Mouse (Mus musculus): Measurements from ENCODE around the gene Vps37b. TPM values are rescaled to one million over a fixed set of nuclear protein-coding genes. Genes with fewer than 3 reads are reported as not detected.

The Vps37b gene
- 36.6 and 39.3 TPM in 2 replicates for polyA plus RNA-seq (2012; rRNA removed)

DNA sequence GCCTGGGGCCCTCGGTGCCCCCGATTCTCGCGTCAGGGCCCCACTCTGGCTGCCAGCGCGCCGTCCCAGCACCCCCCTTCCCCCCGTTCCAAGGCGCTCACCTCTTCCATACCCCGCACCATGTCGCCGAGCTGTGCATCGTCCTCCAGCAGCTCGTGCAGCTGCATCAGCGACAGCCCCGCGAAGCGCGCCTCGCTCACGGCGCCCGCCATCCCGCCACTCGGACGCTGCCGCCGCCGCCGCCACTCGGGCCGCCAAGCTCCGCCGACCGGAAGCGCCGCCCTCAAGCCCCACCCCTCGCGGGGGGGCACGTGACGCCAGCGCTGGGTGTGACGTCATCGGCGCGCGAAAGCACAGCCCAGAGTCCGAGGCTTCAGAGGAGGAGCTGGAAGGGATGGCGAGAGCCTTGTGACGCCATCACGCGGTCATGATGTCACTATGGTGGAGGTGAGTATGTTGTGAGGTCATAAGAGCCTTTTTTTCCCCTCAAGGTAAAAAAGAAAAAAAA lies at the start of gene Vps37b:
Gene Vps37b, minus strand, starts transcription at position 270 of the 508 bp plus-strand sequence.
- WGBS, result under 1% methylated on average over 52 of the region's 52 CpGs
- Histone ChIP-seq H3K4me1 (ENCODE audit: control insufficient read depth, insufficient read depth, low read length) (peaks cover 7% of the 10 kb centered on the region), H3K4me3 (replicated peaks; ENCODE audit: extremely low read depth, low read depth, low read length) (peak within 1 kb of the TSS; percentile 95)
- DNase-seq, result peak; percentile 89
- TF ChIP-seq CTCF (IDR thresholded peaks at IDR 0.05; ENCODE audit: insufficient read depth, low read length) (no peak), POLR2A (IDR thresholded peaks at IDR 0.05; ENCODE audit: borderline replicate concordance, extremely low read depth, low read depth, low read length) (peak; percentile 89)

DNA sequence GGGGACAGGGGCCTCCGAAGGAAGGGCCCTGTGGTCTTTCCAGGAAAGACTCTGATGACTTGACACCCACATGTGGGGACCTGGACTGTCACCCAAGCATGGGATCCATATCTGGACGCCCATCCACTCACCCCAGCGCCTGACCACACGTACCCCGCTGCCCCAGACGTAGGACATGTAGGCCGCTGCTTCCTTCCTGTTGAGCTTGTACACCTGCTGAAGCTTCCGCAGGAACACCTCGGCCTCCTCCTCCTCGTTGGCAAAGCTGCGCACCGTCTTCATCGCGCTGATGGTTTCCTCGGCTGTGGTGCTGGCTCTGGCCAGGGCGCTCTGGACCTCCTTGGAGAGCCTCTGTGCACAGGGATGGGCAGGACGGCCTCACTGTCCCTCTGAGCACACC lies 47.8 kb upstream of the Vps37b start:
- no peak for TF ChIP-seq POLR2A (IDR thresholded peaks at IDR 0.05; ENCODE audit: borderline replicate concordance, extremely low read depth, low read depth, low read length)
- TF ChIP-seq CTCF (IDR thresholded peaks at IDR 0.05; ENCODE audit: insufficient read depth, low read length), result no peak
- no peak for DNase-seq
- no peak overlapping the region for H3K4me3 ChIP-seq (replicated peaks; ENCODE audit: extremely low read depth, low read depth, low read length)
- WGBS, result 85% methylated on average over 17 of the region's 17 CpGs
- 0 out of 2 replicates have a peak, but pooled peaks cover 2% of the 10 kb centered on the region for H3K4me1 ChIP-seq (ENCODE audit: control insufficient read depth, insufficient read depth, low read length)

DNA sequence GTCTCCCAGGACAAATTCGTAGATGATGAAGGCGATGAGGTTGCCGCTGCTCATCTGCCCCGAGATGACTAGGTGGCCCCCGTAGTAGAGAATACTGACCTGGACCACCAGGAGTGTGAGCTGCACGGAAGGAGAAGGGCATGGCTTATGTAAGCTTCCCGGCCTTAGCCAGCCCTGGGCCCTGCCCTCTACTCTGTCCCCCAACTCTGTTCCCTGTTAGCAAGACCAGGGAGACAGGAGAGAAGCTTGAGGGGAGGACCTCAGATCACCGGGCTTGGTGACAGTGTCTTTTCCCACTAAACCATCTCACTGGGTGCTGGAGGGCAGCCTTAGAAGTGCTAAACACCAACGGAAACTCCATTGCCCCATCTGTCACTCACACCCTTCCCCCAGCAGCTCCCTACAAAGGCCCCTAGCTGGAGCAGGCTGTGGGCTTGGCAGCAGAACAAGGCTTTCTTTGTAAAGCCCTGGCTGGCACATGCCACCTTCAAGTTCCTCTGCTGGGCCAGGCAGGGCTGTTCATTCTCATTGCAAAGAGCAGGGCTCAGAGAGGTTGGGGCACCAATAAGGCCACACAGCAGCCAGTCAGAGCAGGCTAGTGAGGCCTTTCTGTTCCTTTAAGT lies 46.8 kb upstream of the Vps37b start:
- TF ChIP-seq POLR2A (IDR thresholded peaks at IDR 0.05; ENCODE audit: borderline replicate concordance, extremely low read depth, low read depth, low read length) (no peak), CTCF (IDR thresholded peaks at IDR 0.05; ENCODE audit: insufficient read depth, low read length) (no peak)
- Histone ChIP-seq H3K4me3 (replicated peaks; ENCODE audit: extremely low read depth, low read depth, low read length) (no peak overlapping the region), H3K4me1 (ENCODE audit: control insufficient read depth, insufficient read depth, low read length) (0 out of 2 replicates have a peak, but pooled peaks cover 3% of the 10 kb centered on the region)
- no peak for DNase-seq
- WGBS, result 63% methylated on average over 9 of the region's 9 CpGs

DNA sequence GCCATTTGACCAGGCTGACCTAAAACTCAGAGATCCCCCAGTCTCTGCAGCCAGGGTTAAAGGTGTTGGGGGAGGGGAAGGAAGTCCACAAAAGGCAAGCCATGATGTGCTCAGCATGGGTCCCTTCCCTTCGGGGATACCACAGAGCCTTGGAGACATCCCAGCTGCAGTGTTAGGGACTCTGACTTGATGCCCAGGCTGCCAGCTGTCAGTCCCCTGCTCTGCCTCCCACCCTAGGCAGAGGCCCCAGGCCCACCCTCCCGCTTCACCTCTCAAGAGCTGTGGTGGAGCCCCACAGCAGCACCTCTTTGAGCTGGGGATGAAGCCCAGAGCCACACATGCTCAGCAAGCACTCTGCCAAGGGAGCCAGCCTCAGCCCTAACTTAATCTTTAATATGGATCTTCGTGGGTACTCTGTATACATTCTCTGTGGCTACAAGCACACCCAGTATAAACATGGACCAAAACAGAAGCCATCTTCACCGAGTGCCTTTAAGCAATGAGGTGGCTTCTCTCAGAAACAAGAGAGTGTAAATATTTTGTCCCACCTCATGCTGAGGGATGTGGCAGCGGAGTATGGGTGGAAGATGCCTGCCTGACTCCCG lies 45.9 kb upstream of the Vps37b start:
- H3K4me3 ChIP-seq (replicated peaks; ENCODE audit: extremely low read depth, low read depth, low read length), result no peak overlapping the region
- TF ChIP-seq CTCF (IDR thresholded peaks at IDR 0.05; ENCODE audit: insufficient read depth, low read length) (no peak), POLR2A (IDR thresholded peaks at IDR 0.05; ENCODE audit: borderline replicate concordance, extremely low read depth, low read depth, low read length) (no peak)
- DNase-seq, result no peak
- 0 out of 2 replicates have a peak, but pooled peaks cover 3% of the 10 kb centered on the region for H3K4me1 ChIP-seq (ENCODE audit: control insufficient read depth, insufficient read depth, low read length)
- 66% methylated on average over 6 of the region's 6 CpGs for WGBS

DNA sequence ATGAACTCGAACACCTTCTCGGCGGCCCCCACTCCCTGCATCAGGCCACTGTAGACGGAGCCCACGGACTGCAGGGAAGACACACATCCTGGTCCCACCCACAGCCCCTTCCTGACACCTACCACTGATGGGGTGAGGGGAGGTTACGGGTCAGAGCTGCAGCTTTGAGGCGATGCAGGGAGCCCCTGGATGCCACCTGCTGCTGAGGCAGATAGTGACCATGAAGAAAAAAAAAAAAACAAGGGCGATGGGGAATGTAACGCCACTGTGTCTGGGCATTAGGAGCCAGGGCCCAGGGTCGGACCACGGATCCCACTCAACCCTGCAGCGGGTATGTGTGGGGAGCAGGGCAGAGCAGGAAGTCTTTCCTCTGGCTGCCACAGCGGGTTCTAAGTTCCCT lies 45.2 kb upstream of the Vps37b start:
- 69% methylated on average over 13 of the region's 13 CpGs for WGBS
- Histone ChIP-seq H3K4me1 (ENCODE audit: control insufficient read depth, insufficient read depth, low read length) (0 out of 2 replicates have a peak, but pooled peaks cover 3% of the 10 kb centered on the region), H3K4me3 (replicated peaks; ENCODE audit: extremely low read depth, low read depth, low read length) (no peak overlapping the region)
- DNase-seq, result no peak
- no peak for TF ChIP-seq POLR2A (IDR thresholded peaks at IDR 0.05; ENCODE audit: borderline replicate concordance, extremely low read depth, low read depth, low read length)
- TF ChIP-seq CTCF (IDR thresholded peaks at IDR 0.05; ENCODE audit: insufficient read depth, low read length), result no peak

DNA sequence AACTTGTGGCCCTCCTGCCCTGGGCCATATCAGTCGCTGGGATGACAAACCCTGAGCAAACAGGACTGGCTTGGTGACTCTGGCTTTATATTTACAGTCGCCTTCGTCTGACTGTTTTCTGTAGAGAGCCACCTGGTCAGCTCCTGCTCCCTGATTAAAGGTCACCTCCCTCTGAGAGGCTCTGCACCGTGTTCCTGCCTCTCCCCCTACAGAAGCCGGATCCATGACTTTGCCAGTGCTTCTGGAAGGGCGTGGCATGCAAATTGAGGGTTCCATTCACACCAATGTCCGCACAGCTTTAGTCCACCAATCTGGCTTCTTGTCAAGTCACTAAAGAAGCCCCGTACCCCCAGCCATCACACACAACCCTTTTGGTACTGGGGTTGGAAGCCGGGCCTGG lies 44.5 kb upstream of the Vps37b start:
- 71% methylated on average over 9 of the region's 9 CpGs for WGBS
- DNase-seq, result no peak

DNA sequence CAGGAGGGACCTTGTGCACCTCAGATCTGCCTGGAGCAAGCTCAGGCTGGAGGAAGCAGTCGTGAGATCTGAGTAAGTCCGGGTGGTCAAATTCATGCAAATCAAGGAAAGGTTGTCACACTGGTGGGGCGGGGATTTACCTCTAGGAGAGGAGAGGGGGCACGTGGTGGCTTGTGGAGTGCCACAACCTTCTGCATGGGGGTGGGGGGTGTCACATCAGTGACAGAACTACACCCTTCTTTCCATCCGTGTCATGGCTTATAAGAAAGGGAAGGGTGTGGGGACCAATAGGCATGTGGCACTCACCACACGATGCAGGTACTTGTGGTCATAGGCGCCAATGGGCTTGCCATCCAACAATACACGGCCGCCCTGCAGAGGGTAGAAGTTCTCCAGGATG lies 43.6 kb upstream of the Vps37b start:
- TF ChIP-seq CTCF (IDR thresholded peaks at IDR 0.05; ENCODE audit: insufficient read depth, low read length) (no peak), POLR2A (IDR thresholded peaks at IDR 0.05; ENCODE audit: borderline replicate concordance, extremely low read depth, low read depth, low read length) (no peak)
- 0 out of 2 replicates have a peak, but pooled peaks cover 3% of the 10 kb centered on the region for H3K4me1 ChIP-seq (ENCODE audit: control insufficient read depth, insufficient read depth, low read length)
- 71% methylated on average over 9 of the region's 9 CpGs for WGBS
- H3K4me3 ChIP-seq (replicated peaks; ENCODE audit: extremely low read depth, low read depth, low read length), result no peak overlapping the region
- DNase-seq, result no peak

More for the DNA sequence above, 44.5 kb upstream of the Vps37b start:
- no peak for TF ChIP-seq POLR2A (IDR thresholded peaks at IDR 0.05; ENCODE audit: borderline replicate concordance, extremely low read depth, low read depth, low read length)
- no peak for TF ChIP-seq CTCF (IDR thresholded peaks at IDR 0.05; ENCODE audit: insufficient read depth, low read length)
- H3K4me3 ChIP-seq (replicated peaks; ENCODE audit: extremely low read depth, low read depth, low read length), result no peak overlapping the region
- 0 out of 2 replicates have a peak, but pooled peaks cover 3% of the 10 kb centered on the region for H3K4me1 ChIP-seq (ENCODE audit: control insufficient read depth, insufficient read depth, low read length)

DNA sequence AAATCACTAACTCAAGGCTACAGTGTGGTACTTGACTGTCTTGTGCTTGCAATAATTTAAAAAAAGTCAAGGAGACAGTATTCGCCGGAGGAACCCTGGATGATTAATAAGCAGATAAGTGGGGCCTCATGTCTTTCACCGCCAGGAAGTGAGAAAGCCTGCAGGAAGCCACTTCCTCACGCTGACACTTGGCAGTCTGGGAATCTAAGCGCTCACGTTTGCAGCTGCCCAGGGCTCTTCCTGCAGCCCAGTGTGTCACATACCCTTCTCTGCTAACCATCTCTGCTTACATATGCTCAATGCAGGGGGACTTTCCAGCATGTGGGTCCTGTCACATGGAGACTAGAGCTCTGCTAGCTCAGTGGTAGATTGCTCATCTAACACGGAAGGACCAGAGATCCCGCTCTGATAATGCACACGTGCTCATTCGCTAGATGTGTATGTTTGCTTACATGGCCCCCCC lies 42.8 kb upstream of the Vps37b start:
- TF ChIP-seq CTCF (IDR thresholded peaks at IDR 0.05; ENCODE audit: insufficient read depth, low read length) (no peak), POLR2A (IDR thresholded peaks at IDR 0.05; ENCODE audit: borderline replicate concordance, extremely low read depth, low read depth, low read length) (no peak)
- Histone ChIP-seq H3K4me3 (replicated peaks; ENCODE audit: extremely low read depth, low read depth, low read length) (no peak overlapping the region), H3K4me1 (ENCODE audit: control insufficient read depth, insufficient read depth, low read length) (0 out of 2 replicates have a peak, but pooled peaks cover 3% of the 10 kb centered on the region)
- 32% methylated on average over 10 of the region's 10 CpGs for WGBS
- DNase-seq, result no peak

DNA sequence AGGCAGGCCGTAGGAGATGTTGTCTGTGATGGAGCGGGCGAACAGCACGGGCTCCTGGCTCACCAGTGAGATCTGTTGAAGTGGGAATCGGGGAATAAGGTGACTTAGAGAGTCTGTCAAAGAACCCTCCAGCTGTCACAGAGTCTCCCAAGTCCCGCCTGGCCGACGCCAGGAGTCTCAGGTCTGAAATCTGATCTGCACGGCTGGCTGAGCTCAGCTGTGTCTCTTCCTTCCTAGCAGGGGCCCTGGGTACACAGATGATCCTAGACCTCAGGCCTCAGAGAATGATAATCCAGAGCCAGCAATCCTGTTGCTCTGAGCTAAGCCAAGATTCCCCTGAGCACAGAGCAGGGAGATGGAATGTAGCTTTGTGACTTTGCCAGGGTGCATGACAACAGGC lies 41.6 kb upstream of the Vps37b start:
- no peak for DNase-seq
- TF ChIP-seq CTCF (IDR thresholded peaks at IDR 0.05; ENCODE audit: insufficient read depth, low read length), result no peak
- no peak for TF ChIP-seq POLR2A (IDR thresholded peaks at IDR 0.05; ENCODE audit: borderline replicate concordance, extremely low read depth, low read depth, low read length)
- 76% methylated on average over 9 of the region's 9 CpGs for WGBS
- 0 out of 2 replicates have a peak, but pooled peaks cover 3% of the 10 kb centered on the region for H3K4me1 ChIP-seq (ENCODE audit: control insufficient read depth, insufficient read depth, low read length)
- no peak overlapping the region for H3K4me3 ChIP-seq (replicated peaks; ENCODE audit: extremely low read depth, low read depth, low read length)

Data from lung, adult 2 months (tissue).